Mouse (Mus musculus) layer of hippocampus, postnatal 36 days (tissue): ENCODE measurements around the gene Rpusd1. TPM values are rescaled to one million over a fixed set of nuclear protein-coding genes. Genes with fewer than 3 reads are reported as not detected.
"Not testable (repeated sequence)": the region's sequence is repeated elsewhere in the genome, so short reads cannot be mapped to it uniquely, and the experiment has no call there.

Source experiments
- DNase-seq, 2 experiments: peaks; one replicate each; pipeline ENCODE4 v3.0.0; 2022
- total RNA-seq, 2 experiments: library from RNA; stranded (reverse); gene quantifications; 2 replicates each; pipeline ENCODE4 v1.2.3; 2021

Gene Rpusd1
- total RNA-seq, 2 experiments from 2014 or later: 50.0 to 52.5 TPM

DNA sequence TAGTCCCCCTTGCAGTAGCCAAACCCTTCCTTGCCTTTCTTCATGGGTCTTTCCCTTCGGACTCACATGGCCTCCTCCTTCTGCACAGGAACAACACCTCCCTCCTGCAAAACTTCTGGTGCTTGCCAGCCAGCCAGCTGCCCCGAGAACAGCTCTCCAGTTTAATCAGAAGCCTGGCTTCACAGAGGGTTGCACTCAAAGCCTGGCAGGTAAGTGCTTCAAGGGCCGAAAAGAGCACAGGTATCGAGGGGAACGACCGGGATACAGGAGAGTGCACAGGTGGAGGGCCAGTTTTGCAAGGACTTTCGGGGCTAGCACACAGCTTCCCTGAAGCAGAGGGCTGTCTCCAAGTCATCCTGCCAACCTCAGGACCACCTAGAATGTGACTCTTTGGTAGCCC, 11.4 kb downstream of the Rpusd1 start:
- DNase-seq: no peak

DNA sequence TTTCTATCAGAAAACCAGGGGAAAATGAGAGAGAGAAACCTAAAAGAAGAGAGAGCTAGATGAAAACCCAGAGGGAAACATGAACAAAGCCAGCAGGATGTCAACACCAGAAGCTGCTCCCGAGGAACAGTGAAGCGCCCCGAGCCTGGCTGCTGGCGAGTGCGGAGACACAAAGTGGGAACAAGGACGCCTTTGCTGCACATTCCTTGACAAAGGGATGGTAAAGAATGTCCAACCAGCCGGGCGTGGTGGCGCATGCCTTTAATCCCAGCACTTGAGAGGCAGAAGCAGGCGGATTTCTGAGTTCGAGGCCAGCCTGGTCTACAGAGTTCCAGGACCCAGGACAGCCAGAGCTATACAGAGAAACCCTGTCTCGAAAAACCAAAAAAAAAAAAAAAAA, 14.0 kb downstream of the Rpusd1 start:
- DNase-seq: not testable (repeated sequence)

DNA sequence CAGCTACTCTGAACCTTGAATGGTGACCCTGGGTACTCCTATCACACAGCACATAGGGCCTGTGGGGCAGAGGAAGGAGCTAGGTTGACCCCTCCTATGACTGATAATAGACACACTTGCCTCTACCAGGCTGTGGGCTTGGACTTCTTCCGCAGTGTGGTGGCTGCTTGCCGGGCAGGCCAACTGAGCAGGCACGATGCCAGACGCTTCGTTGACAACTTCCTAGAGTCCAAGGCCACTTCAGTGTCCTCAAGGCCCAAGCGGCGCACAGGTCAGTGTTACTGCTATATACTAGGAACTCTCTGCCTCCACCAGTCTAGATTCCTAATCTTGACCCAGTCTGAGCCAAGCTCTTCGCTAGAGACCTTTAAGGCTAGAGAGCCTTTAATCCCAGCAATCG, 16.4 kb downstream of the Rpusd1 start:
- no peak for DNase-seq

GRCm38 (mm10) chr17:25744311-25744710, 16.8 kb downstream of the Rpusd1 start:
- DNase-seq: no peak

DNA sequence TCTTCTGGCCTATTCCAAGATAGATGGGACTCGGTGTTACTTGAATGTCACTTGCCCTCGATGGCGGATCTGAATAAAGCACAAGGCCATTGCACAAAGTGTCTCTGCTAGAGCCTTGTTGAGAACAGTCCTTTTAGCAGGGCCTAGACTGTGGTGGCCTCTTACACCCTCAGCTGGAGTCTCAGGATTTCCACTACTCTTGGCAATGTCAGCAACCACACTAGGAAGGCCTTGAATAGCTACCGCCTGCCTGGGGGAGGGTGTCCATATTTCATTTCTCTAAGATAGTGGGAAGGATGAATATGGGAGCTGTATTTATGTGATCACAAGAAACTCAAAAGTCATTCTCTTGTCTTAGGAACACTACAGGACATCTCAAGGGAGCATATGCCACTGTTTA, 20.8 kb downstream of the Rpusd1 start:
- no peak for DNase-seq

GRCm38 (mm10) chr17:25749314-25749713, 21.8 kb downstream of the Rpusd1 start:
- no peak for DNase-seq

DNA sequence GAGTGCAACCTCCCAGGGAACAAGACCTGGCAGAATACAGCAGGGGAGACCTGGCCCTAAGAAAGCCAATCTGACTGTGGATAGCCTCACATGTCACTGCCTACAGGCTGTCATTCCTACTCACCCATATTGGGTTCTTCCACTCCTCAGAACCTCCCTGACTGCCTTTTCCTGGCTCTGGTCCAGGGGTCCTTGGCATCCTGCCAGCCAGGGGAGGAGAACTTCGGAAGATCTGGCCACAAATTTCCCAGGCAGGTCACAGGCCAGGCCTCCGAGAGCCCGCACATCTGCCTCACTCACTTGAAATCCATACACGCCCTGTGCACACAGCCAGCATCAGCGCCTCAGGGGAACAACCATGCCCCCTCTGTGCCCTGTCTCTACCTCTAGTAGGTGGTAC, 24.0 kb downstream of the Rpusd1 start:
- DNase-seq: peak in 1 of 2 experiments; percentile 15

GRCm38 (mm10) chr17:25754241-25754640, 26.8 kb downstream of the Rpusd1 start, which contains the start of gene Msln:
Gene Msln (minus strand): TSS chr17:25754378.
- DNase-seq: no peak

- no peak for DNase-seq
Measured at GRCm38 (mm10) chr17:25755086-25755485, 27.6 kb downstream of the Rpusd1 start.

DNA sequence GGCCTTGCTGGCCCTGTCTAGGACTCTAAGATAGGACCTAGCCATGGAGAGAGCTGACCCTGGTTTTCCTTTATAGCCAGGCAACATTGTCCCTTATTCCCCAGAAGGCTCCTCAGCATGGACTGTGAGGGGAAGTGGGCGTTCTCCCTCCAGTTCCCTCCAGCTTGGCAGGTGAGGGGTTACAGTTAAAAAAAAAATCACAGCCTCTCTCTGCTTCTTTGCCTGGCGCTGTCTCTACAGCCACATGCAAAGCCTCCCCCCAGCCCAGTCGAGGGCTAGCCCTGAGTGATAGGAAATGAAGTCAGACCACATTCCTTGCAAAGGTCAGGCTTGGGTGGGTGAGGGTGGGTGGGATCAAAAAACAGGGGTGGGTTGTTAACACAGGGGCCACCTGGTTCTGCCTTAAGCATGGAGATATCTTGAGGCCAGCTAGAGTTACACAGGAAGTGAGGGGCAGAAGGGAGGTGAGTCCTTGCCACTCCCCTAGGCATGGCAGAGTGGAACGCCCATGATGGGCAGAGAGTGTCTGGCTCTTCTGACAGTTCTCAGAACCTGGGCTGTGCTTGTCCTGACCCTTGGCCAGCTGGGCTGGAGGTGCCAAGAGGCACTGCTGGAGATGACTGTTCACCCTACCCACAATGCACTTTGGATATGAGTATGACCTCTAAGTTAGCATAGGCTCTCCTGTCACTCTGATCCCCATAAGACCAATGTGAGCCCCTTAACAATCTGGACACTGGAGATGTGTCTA, 28.3 kb downstream of the Rpusd1 start:
- no peak for DNase-seq

DNA sequence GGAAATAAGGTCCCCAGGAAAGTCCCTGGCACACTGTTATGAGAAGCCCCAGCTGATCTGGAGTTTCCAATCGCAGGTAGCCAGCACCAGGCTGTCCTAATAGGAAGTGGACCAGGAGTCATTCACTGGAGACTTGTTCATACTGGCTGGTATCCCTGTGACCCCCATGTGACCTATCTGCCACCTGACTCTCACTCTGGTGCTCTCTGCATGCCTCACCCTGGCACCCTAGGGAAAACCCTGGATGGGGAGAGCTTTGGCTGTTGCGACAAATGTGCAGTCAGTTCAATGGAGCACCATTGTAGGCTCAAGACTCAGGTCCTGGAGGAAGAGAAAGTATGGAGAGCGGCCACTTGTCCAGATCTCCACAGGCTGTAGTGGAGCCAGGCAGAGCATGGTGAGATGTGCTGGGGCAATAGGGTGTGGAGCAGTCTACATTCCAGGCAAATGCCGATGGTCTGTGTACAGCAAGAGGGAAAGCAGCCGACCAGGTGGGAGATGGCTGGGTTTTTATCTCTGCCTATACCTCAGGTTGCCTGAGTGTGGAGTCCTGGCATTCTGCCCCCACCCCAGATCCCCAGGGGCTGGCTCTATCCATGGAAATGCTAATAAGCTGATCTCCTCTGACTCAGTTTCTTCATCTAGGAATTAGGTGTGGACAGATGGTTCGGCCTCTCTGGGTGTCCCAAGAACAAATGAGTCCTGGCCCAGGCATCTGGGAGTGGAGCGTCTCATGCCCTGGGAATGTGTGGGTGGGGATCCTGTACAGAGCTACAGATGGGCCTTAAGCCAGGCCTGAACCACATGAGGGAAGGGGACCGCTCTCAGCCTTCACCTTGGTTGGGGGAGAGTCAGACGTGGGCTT, 29.1 kb downstream of the Rpusd1 start:
- DNase-seq: no peak

DNA sequence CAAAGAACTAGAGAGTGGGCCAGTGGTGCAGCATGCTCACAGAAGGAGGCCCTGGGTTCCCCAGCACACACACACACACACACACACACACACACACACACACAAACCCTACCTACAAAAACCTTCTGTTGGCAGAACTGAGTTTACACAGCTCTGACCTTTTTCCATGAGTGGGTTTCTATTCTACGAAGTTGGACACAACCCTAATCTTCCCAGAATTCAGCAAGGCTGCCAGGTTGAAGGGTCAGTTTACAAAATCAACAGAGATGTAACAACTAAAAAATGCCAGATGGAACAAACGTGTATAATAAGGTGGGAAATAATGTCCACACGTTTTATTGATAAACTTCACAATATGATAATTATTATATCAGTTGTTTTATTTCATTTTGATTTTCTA, 30.2 kb downstream of the Rpusd1 start:
- no peak for DNase-seq

- no peak for DNase-seq
Measured at GRCm38 (mm10) chr17:25760148-25760547, 32.7 kb downstream of the Rpusd1 start.

GRCm38 (mm10) chr17:25761561-25761970, 34.1 kb downstream of the Rpusd1 start:
- no peak for DNase-seq

- DNase-seq: no peak
Measured at GRCm38 (mm10) chr17:25762591-25762990, 35.1 kb downstream of the Rpusd1 start.

- DNase-seq: no peak
Measured at GRCm38 (mm10) chr17:25765886-25766285, 38.4 kb downstream of the Rpusd1 start.

DNA sequence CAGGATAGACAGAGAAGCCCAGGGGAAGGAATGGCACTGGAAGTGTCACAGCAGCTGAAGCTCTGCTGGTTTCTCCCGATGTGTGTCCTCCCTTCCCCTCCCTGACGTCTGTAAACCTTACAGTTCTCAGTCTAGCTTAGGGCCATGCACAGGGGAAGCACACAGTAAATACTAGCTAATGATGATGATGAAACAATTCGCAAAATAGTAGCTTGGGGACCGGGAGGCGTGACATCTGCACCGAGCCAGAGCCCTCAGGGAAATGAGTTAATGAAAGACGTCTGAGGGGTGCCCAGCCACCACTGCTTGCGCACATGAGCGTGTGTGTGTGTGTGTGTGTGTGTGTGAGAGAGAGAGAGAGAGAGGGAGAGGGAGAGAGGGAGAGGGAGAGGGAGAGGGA, 41.9 kb downstream of the Rpusd1 start:
- DNase-seq: no peak

- peak; percentile 98 for DNase-seq
Measured at GRCm38 (mm10) chr17:25773549-25774120, 46.2 kb downstream of the Rpusd1 start, which contains the start of gene Narfl. Gene Narfl (plus strand): TSS chr17:25773776.

- DNase-seq: no peak
Measured at GRCm38 (mm10) chr17:25775318-25776062, 48.0 kb downstream of the Rpusd1 start.

DNA sequence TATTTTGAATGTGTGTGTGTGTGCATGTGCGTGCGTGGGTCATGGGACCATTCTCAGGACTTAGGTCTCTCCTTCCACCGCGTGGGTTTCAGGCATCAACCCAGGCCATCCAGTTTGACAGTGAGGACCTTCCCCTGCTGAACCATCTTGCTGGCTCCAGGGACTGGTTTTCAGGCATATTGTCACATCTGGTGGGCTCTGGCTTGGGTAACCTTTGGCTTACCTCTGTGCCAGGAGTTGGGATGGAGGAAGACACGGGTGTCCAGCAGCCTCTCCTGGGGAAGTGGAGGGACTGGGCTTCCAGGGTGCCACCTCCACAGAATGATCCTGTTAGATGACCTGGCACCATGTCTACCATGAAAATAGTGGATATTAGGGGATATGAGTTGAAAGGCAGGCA, 50.5 kb downstream of the Rpusd1 start:
- no peak for DNase-seq
